Mouse (Mus musculus) embryonic facial prominence, embryonic 12.5 days (tissue): ENCODE results near the gene Dync2li1. TPM values are rescaled to one million over a fixed set of nuclear protein-coding genes. Genes with fewer than 3 reads are reported as not detected.

Experiments
- ATAC-seq: fragments of 200-750 bp; cut with Nextera tagmentation; 2 replicates; pipeline ENCODE4 v1.8.0; 2017; ENCODE audit not compliant: insufficient number of reproducible peaks, insufficient read depth, low FRiP score, low TSS enrichment
- H3K27ac ChIP-seq: fragments of 300-500 bp; sonication (generic); 2 replicates; pipeline ENCODE4 v1.5.1; 2016; ENCODE audit warnings: mild to moderate bottlenecking
- H3K27me3 ChIP-seq: fragments of 300-500 bp; sonication (generic); 2 replicates; pipeline ENCODE4 v1.6.1; 2016; ENCODE audit warnings: mild to moderate bottlenecking, moderate library complexity
- H3K36me3 ChIP-seq: fragments of 300-500 bp; sonication (generic); 2 replicates; pipeline ENCODE4 v1.6.1; 2016; ENCODE audit warnings: mild to moderate bottlenecking
- H3K4me1 ChIP-seq: fragments of 300-500 bp; sonication (generic); 2 replicates; pipeline ENCODE4 v1.6.1; 2016
- H3K4me2 ChIP-seq: fragments of 300-500 bp; sonication (generic); replicated peaks from 2 replicates; pipeline ENCODE4 v1.6.1; 2016; ENCODE audit warnings: mild to moderate bottlenecking, moderate library complexity
- H3K4me3 ChIP-seq: fragments of 300-500 bp; sonication (generic); 2 replicates; pipeline ENCODE4 v1.5.1; 2016; ENCODE audit warnings: mild to moderate bottlenecking
- H3K9ac ChIP-seq: fragments of 300-500 bp; sonication (generic); 2 replicates; pipeline ENCODE4 v1.6.1; 2016; ENCODE audit warnings: mild to moderate bottlenecking, moderate library complexity
- H3K9me3 ChIP-seq: fragments of 300-500 bp; sonication (generic); 2 replicates; pipeline ENCODE4 v1.6.1; 2016; ENCODE audit warnings: mild to moderate bottlenecking, moderate library complexity
- WGBS: fragments of 180-500 bp; shearing (Covaris S2); methylation state at CpG from one replicate; pipeline ENCODE4 v1.1.7; 2016; 5-methylcytosine and 5-hydroxymethylcytosine counted together
- polyA plus RNA-seq: library from polyadenylated mRNA; unstranded; fragments of >200 nt; fragmentation: Nextera tagmentation; extraction: Ambion mirVana; gene quantifications from 2 replicates; pipeline ENCODE4 v1.2.1, GENCODE M21; 2016

The Dync2li1 gene
- polyA plus RNA-seq, 1 experiment from 2014 or later: 38.4 TPM

DNA sequence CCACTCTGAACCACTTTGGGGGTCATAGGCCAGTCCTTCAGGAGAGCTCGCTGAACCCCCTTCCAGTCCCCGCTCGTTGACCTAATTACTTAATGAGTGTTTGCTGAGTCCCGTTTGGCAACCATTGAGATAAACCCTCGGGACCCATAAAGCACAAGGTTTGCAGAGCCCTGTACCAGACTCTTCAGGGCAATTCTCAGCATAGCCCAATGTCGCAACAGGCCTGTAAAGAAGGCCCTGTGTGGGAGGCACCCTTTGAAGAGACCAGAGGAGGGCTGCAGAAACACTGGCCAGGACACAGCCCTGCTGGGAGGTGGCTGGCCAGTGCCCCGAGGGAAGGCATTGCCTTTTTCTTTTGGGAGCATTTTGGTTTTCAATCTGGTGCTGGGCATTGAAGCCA, 14.3 kb upstream of the Dync2li1 start:
- 48% methylated on average over 7 of the region's 7 CpGs for WGBS
- no peak for ATAC-seq
- H3K4me3 ChIP-seq: no peak overlapping the region
- no peak overlapping the region for H3K27ac ChIP-seq
- peaks cover 8% of the 10 kb centered on the region; the same call in 1 of the 2 replicates for H3K4me1 ChIP-seq
- H3K9me3 ChIP-seq: peaks cover 9% of the 10 kb centered on the region
- H3K36me3 ChIP-seq: peaks cover 19% of the 10 kb centered on the region
- no peaks in the 10 kb centered on the region for H3K27me3 ChIP-seq
- H3K9ac ChIP-seq: no peak overlapping the region
- no peak overlapping the region for H3K4me2 ChIP-seq

- ATAC-seq: no peak
- Histone ChIP-seq H3K4me2 (no peak overlapping the region), H3K4me3 (no peak overlapping the region), H3K27me3 (no peaks in the 10 kb centered on the region), H3K4me1 (peaks cover 8% of the 10 kb centered on the region; the same call in 1 of the 2 replicates), H3K9me3 (peaks cover 9% of the 10 kb centered on the region), H3K36me3 (peaks cover 17% of the 10 kb centered on the region), H3K27ac (no peak overlapping the region), H3K9ac (no peak overlapping the region)
- WGBS: 86% methylated on average over 11 of the region's 11 CpGs
Observed at GRCm38 (mm10) chr17:84615811-84616210, 10.5 kb upstream of the Dync2li1 start.

DNA sequence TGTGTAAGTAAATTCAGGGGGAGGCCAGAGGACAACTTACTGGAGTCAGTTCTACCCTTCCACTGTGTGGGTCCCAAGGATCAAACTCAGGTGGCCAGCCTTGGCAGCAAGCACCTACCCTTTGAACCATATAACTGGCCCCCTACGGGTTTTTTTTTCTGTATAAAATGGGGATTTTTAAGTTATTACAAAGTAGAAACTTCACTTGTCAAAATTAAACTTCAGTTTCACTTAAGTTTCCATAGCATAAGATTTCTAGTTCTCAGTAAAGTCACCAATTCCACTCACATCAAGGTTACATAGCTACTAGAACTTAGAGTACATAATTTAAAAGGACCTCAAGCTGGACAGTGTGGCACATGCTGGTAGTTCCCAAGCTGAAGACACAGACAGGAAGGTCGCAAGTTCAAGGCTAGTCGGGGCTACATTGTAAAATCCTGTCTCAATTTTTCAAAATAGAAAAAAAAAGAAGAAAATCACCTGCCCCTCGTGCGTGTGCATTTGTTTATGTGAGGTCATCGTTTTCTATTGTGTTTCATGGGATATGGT, 9.7 kb upstream of the Dync2li1 start:
- WGBS: 76% methylated on average over 6 of the region's 6 CpGs
- Histone ChIP-seq H3K9me3 (peaks cover 9% of the 10 kb centered on the region), H3K27me3 (no peaks in the 10 kb centered on the region), H3K27ac (no peak overlapping the region), H3K4me2 (no peak overlapping the region), H3K4me1 (peaks cover 5% of the 10 kb centered on the region; the same call in 1 of the 2 replicates), H3K9ac (no peak overlapping the region), H3K36me3 (peaks cover 17% of the 10 kb centered on the region), H3K4me3 (no peak overlapping the region)
- no peak for ATAC-seq

DNA sequence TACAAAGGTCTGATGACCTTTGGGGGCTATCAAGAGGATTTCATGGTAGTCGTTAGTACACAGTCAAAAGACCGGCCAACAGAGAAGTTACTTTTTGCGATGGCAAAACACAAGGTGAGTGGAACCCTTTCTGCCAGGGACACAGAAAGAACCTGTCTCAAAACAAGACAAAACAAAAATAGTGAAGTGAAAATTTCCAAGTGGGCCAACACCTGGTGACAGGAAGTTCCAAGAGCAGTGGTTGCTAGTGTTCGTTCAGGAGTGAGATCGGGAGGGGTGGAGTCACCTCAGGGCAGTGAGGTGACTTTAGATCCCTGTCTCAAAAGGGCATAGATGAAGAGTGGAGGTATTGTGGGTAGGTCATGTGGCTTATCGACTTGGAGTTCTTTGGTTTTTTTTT, 8.3 kb upstream of the Dync2li1 start:
- Histone ChIP-seq H3K27ac (no peak overlapping the region), H3K4me3 (no peak overlapping the region), H3K36me3 (peaks cover 16% of the 10 kb centered on the region), H3K9ac (no peak overlapping the region), H3K9me3 (peaks cover 9% of the 10 kb centered on the region), H3K4me1 (no peaks in the 10 kb centered on the region), H3K27me3 (no peaks in the 10 kb centered on the region), H3K4me2 (no peak overlapping the region)
- ATAC-seq: no peak
- 86% methylated on average over 6 of the region's 6 CpGs for whole genome bisulfite sequencing

DNA sequence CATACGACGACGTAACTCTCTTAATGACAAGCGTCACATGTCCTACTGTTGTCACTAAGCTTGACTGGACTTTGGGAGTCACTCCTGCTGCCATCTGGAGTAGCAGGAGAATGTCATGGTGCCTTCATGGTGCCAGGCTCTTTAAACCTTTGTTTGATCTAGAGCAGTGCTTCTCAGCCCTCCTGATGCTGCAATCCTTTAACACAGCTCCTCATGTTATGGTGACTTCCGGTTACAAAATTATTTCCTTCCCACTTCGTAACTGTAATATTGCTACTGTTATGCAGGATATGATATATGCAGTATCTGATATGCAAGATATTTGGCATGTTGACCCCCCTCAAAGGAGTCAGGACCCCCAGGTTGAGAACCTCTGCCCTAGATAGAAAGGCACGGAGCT, 7.2 kb upstream of the Dync2li1 start:
- ATAC-seq: no peak
- Histone ChIP-seq H3K9ac (no peak overlapping the region), H3K27me3 (no peaks in the 10 kb centered on the region), H3K27ac (no peak overlapping the region), H3K36me3 (peaks cover 4% of the 10 kb centered on the region), H3K4me2 (no peak overlapping the region), H3K4me1 (no peaks in the 10 kb centered on the region), H3K4me3 (no peak overlapping the region), H3K9me3 (0 out of 2 replicates have a peak, but pooled peaks cover 7% of the 10 kb centered on the region)
- 81% methylated on average over 7 of the region's 7 CpGs for WGBS

DNA sequence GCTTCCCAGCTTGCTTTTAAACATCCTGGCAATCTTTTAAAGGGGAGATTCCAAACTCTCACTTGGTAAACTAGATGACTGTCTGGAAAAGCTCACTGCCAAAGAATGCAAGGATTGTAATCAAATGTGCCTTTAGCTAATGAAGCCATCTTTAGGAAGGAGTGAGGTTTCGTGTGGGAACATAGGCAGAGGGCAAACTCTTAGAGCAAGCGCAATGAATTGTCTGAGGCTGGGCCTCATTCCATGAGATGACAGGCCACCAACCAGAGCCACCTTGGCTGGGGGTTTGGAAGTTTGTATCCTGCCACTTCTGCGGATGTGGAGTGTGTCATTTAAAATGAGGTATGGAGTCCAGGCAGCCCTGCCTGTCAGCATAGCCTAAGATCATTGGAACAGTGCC, 6.2 kb upstream of the Dync2li1 start:
- WGBS: 74% methylated on average over 3 of the region's 3 CpGs
- Histone ChIP-seq H3K4me3 (no peak overlapping the region), H3K27ac (no peak overlapping the region), H3K9me3 (0 out of 2 replicates have a peak, but pooled peaks cover 6% of the 10 kb centered on the region), H3K4me1 (no peaks in the 10 kb centered on the region), H3K4me2 (no peak overlapping the region), H3K9ac (no peak overlapping the region), H3K27me3 (no peaks in the 10 kb centered on the region), H3K36me3 (no peaks in the 10 kb centered on the region; the same call in 1 of the 2 replicates)
- ATAC-seq: no peak

- H3K9me3 ChIP-seq: 0 out of 2 replicates have a peak, but pooled peaks cover 6% of the 10 kb centered on the region
- no peaks in the 10 kb centered on the region for H3K27me3 ChIP-seq
- no peaks in the 10 kb centered on the region; the same call in 1 of the 2 replicates for H3K36me3 ChIP-seq
- no peak overlapping the region for H3K4me3 ChIP-seq
- no peak overlapping the region for H3K27ac ChIP-seq
- no peak for ATAC-seq
- no peaks in the 10 kb centered on the region for H3K4me1 ChIP-seq
- 89% methylated on average over 6 of the region's 6 CpGs for WGBS
- H3K9ac ChIP-seq: no peak overlapping the region
- H3K4me2 ChIP-seq: no peak overlapping the region
Observed at GRCm38 (mm10) chr17:84620610-84621009, 5.7 kb upstream of the Dync2li1 start.

- Histone ChIP-seq H3K36me3 (no peaks in the 10 kb centered on the region; the same call in 1 of the 2 replicates), H3K4me3 (no peak overlapping the region), H3K9me3 (0 out of 2 replicates have a peak, but pooled peaks cover 6% of the 10 kb centered on the region), H3K4me1 (no peaks in the 10 kb centered on the region), H3K27ac (0 out of 2 replicates have a peak overlapping the region, but pooled peaks have one; percentile 36), H3K9ac (no peak overlapping the region), H3K4me2 (no peak overlapping the region), H3K27me3 (no peaks in the 10 kb centered on the region)
- no peak for ATAC-seq
- 83% methylated on average over 6 of the region's 6 CpGs for WGBS
Observed at GRCm38 (mm10) chr17:84621209-84621608, 5.1 kb upstream of the Dync2li1 start.

- WGBS: 79% methylated on average over 4 of the region's 4 CpGs
- no peak overlapping the region for H3K4me2 ChIP-seq
- H3K9me3 ChIP-seq: 0 out of 2 replicates have a peak, but pooled peaks cover 6% of the 10 kb centered on the region
- peaks cover 3% of the 10 kb centered on the region; the same call in 1 of the 2 replicates for H3K4me1 ChIP-seq
- no peak overlapping the region for H3K4me3 ChIP-seq
- ATAC-seq: no peak
- no peak overlapping the region for H3K9ac ChIP-seq
- no peaks in the 10 kb centered on the region; the same call in 1 of the 2 replicates for H3K36me3 ChIP-seq
- H3K27ac ChIP-seq: peak overlapping the region; percentile 88; the same call in 1 of the 2 replicates
- H3K27me3 ChIP-seq: no peaks in the 10 kb centered on the region
Observed at GRCm38 (mm10) chr17:84622028-84622427, 4.3 kb upstream of the Dync2li1 start.

- Histone ChIP-seq H3K4me1 (peaks cover 7% of the 10 kb centered on the region), H3K27ac (peak overlapping the region; percentile 88), H3K9ac (no peak overlapping the region), H3K4me2 (no peak overlapping the region), H3K4me3 (no peak overlapping the region), H3K36me3 (no peaks in the 10 kb centered on the region; the same call in 1 of the 2 replicates), H3K9me3 (0 out of 2 replicates have a peak, but pooled peaks cover 6% of the 10 kb centered on the region), H3K27me3 (no peaks in the 10 kb centered on the region)
- peak; percentile 47; the same call in 1 of the 2 replicates for ATAC-seq
- 16% methylated on average over 2 of the region's 2 CpGs for WGBS
Observed at GRCm38 (mm10) chr17:84622873-84623272, 3.4 kb upstream of the Dync2li1 start.

GRCm38 (mm10) chr17:84626857-84627305, 585 bp downstream of the Dync2li1 start:
- 0 out of 2 replicates have a peak, but pooled peaks have one; percentile 30 for ATAC-seq
- Histone ChIP-seq H3K27me3 (no peaks in the 10 kb centered on the region), H3K4me2 (peak overlapping the region; percentile 78), H3K4me3 (peak overlapping the region; percentile 61), H3K9me3 (0 out of 2 replicates have a peak, but pooled peaks cover 6% of the 10 kb centered on the region), H3K9ac (peak overlapping the region; percentile 58), H3K36me3 (no peaks in the 10 kb centered on the region), H3K27ac (peak overlapping the region; percentile 69), H3K4me1 (peaks cover 7% of the 10 kb centered on the region)
- WGBS: 20% methylated on average over 9 of the region's 9 CpGs

- H3K4me2 ChIP-seq: no peak overlapping the region
- H3K9ac ChIP-seq: no peak overlapping the region
- 0 out of 2 replicates have a peak, but pooled peaks cover 6% of the 10 kb centered on the region for H3K9me3 ChIP-seq
- no peaks in the 10 kb centered on the region for H3K36me3 ChIP-seq
- peak overlapping the region; percentile 69 for H3K27ac ChIP-seq
- no peaks in the 10 kb centered on the region for H3K27me3 ChIP-seq
- H3K4me3 ChIP-seq: no peak overlapping the region
- peaks cover 7% of the 10 kb centered on the region for H3K4me1 ChIP-seq
- 80% methylated on average over 10 of the region's 10 CpGs for WGBS
- no peak for ATAC-seq
Observed at GRCm38 (mm10) chr17:84627721-84628120, 1.4 kb downstream of the Dync2li1 start.
